Mouse (Mus musculus): Measurements from ENCODE around the gene Uqcrfs1. TPM values are rescaled to one million over a fixed set of nuclear protein-coding genes. Genes with fewer than 3 reads are reported as not detected.

The Uqcrfs1 gene
- total and polyA plus RNA-seq, 3 experiments = 154 to 292 (median 173) TPM

DNA sequence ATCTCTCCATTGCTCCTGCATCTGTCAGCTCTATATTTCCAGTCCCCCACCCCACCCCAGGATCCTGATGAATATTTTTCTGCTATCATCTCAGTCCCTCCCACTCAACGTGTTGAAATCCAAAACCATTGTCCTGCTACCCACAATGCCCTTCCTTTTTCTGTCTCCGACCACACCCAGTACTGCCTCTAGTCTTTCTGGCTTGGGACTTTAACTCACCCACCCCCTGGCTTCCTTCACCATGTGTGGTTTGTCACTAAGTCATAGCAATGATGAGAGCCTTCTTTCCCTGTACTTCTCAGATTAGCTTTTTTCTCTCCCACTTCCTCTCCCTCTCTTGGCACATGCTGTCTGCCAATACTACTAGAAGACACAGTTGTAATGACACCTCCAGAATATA lies 31.7 kb upstream of the Uqcrfs1 start:
- dilution Hi-C loops (cut with MboI; ENCODE audit: extremely low pct_ligation_motif_present, extremely low pct_unique_long_range_greater_than_20kb, low sequenced_read_pairs) (no loop called here), in situ Hi-C loops (cut with MboI; ENCODE audit: low pct_ligation_motif_present, low pct_unique_long_range_greater_than_20kb, low sequenced_read_pairs) (no loop called here)
- peaks cover 13 to 57% of the 10 kb centered on the region in 2 experiments; a peak in 3 of 4 replicates for H3K4me1 ChIP-seq (ENCODE audit: control insufficient read depth in 1 of 2, insufficient read depth in 2 of 2)

DNA sequence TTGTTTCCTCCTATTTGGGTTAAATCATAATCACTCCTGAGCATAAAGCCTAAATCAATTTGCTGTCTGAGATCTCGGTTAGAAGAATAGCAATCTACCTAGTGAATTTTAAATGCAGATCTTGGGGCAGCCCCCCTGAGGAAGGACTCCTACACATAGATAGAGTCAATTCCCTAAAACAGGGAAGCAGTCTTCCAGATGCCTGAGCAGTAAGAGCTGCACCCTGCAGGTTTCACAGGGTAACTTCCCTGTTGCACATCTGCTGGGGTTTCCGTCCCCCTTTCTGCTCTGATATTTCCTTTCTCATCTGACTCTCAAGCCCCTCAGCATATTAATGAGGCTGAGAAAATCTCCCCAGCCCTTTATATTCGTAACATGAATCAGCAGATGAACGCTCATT lies 27.8 kb upstream of the Uqcrfs1 start:
- Histone ChIP-seq H3K9ac (ENCODE audit: insufficient read depth, low read depth) (no peak overlapping the region), H3K27ac (ENCODE audit: insufficient read depth, low read depth) (no peak overlapping the region), H3K4me1 (ENCODE audit: control insufficient read depth in 1 of 2, insufficient read depth in 2 of 2) (peaks cover 20 to 56% of the 10 kb centered on the region in 2 experiments), H3K4me3 (replicated peaks in 1 of 3; ENCODE audit: low read depth in 2 of 3, low read length in 2 of 3, poor library complexity in 1 of 3) (no peak overlapping the region), H3K4me2 (ENCODE audit: insufficient read depth, low read depth, poor library complexity, severe bottlenecking) (peak overlapping the region; percentile 97), H3K9me3 (replicated peaks; ENCODE audit: low read length) (peaks cover 10% of the 10 kb centered on the region), H3K27me3 (replicated peaks) (no peaks in the 10 kb centered on the region), H3K36me3 (replicated peaks in 1 of 2; ENCODE audit: control insufficient read depth in 1 of 2, insufficient read depth in 1 of 2, low read length in 1 of 2) (no peaks in the 10 kb centered on the region), H3K79me2 (replicated peaks; ENCODE audit: control insufficient read depth, extremely low read depth, insufficient read depth, poor library complexity, severe bottlenecking) (no peaks in the 10 kb centered on the region)
- peak; percentile 75 for DNase-seq (ENCODE audit: extremely low read depth)
- in situ Hi-C loops (cut with MboI; ENCODE audit: low pct_ligation_motif_present, low pct_unique_long_range_greater_than_20kb, low sequenced_read_pairs) = loop anchor here (25.0 kb wide), 2 partner anchors 789 to 1064 kb away; partner anchors contain the start of gene Foxf2
- dilution Hi-C loops (cut with MboI; ENCODE audit: extremely low pct_ligation_motif_present, extremely low pct_unique_long_range_greater_than_20kb, low sequenced_read_pairs) = no loop called here
- peak in 1 of 2 experiments; percentile 46; a peak in 2 of 4 replicates for TF ChIP-seq CTCF (conservative IDR thresholded peaks at IDR 0.05 in 1 of 2, IDR thresholded peaks at IDR 0.05 in 1 of 2; ENCODE audit: low read depth in 2 of 2, low read length in 2 of 2)
- TF ChIP-seq MEF2A (IDR thresholded peaks at IDR 0.05; ENCODE audit: borderline replicate concordance, low read depth, low read length) = peak; percentile 76
- 0 out of 2 replicates have a peak, but pooled peaks have one; percentile 23 for TF ChIP-seq CHD2 (IDR thresholded peaks at IDR 0.05; ENCODE audit: low read length)
- TF ChIP-seq IRF4 (IDR thresholded peaks at IDR 0.05; ENCODE audit: low read depth, low read length) = peak; percentile 83
- TF ChIP-seq UBTF (IDR thresholded peaks at IDR 0.05; ENCODE audit: low read depth, low read length) = no peak
- peak; percentile 86 for TF ChIP-seq EP300 (IDR thresholded peaks at IDR 0.05; ENCODE audit: low read length)
- TF ChIP-seq POLR2AphosphoS2 (IDR thresholded peaks at IDR 0.05; ENCODE audit: low read depth, low read length) = no peak
- TF ChIP-seq RCOR1 (conservative IDR thresholded peaks at IDR 0.05; ENCODE audit: low read depth, low read length) = 0 out of 2 replicates have a peak, but pooled peaks have one; percentile 57
- peak; percentile 57; the same call in 1 of the 2 replicates for TF ChIP-seq ETS1 (conservative IDR thresholded peaks at IDR 0.05; ENCODE audit: low read depth, low read length)
- peak; percentile 35 for TF ChIP-seq BHLHE40 (IDR thresholded peaks at IDR 0.05; ENCODE audit: low read depth, low read length)
- no peak for TF ChIP-seq TBP (conservative IDR thresholded peaks at IDR 0.05; ENCODE audit: low read depth, low read length)
- no peak for TF ChIP-seq E2F4 (IDR thresholded peaks at IDR 0.05; ENCODE audit: insufficient replicate concordance, low read depth, low read length)
- no peak for TF ChIP-seq MXI1 (IDR thresholded peaks at IDR 0.05; ENCODE audit: low read depth, low read length)
- TF ChIP-seq USF1 (IDR thresholded peaks at IDR 0.05; ENCODE audit: low read depth, low read length) = no peak
- TF ChIP-seq RAD21 (IDR thresholded peaks at IDR 0.05; ENCODE audit: low read depth, low read length) = peak; percentile 15
- peak; percentile 64; the same call in 1 of the 2 replicates for TF ChIP-seq ELF1 (IDR thresholded peaks at IDR 0.05; ENCODE audit: low read depth, low read length)
- no peak for TF ChIP-seq USF2 (conservative IDR thresholded peaks at IDR 0.05; ENCODE audit: low read depth, low read length)
- TF ChIP-seq MAFK (IDR thresholded peaks at IDR 0.05; ENCODE audit: insufficient replicate concordance, low read length) = no peak
- peak; percentile 32 for TF ChIP-seq SMC3 (IDR thresholded peaks at IDR 0.05; ENCODE audit: low read depth, low read length)
- TF ChIP-seq MAZ (IDR thresholded peaks at IDR 0.05; ENCODE audit: low read depth, low read length) = no peak
- TF ChIP-seq ZKSCAN1 (IDR thresholded peaks at IDR 0.05; ENCODE audit: borderline replicate concordance, low read depth, low read length) = no peak
- TF ChIP-seq TCF12 (IDR thresholded peaks at IDR 0.05; ENCODE audit: low read depth, low read length) = peak; percentile 75

More for the DNA sequence above, 31.7 kb upstream of the Uqcrfs1 start:
- Histone ChIP-seq H3K27me3 (replicated peaks) (no peaks in the 10 kb centered on the region), H3K36me3 (replicated peaks in 1 of 2; ENCODE audit: control insufficient read depth in 1 of 2, insufficient read depth in 1 of 2, low read length in 1 of 2) (no peaks in the 10 kb centered on the region), H3K79me2 (replicated peaks; ENCODE audit: control insufficient read depth, extremely low read depth, insufficient read depth, poor library complexity, severe bottlenecking) (no peaks in the 10 kb centered on the region), H3K4me2 (ENCODE audit: insufficient read depth, low read depth, poor library complexity, severe bottlenecking) (no peak overlapping the region), H3K27ac (ENCODE audit: insufficient read depth, low read depth) (no peak overlapping the region), H3K9me3 (replicated peaks; ENCODE audit: low read length) (peaks cover 10% of the 10 kb centered on the region), H3K4me3 (replicated peaks in 1 of 3; ENCODE audit: low read depth in 2 of 3, low read length in 2 of 3, poor library complexity in 1 of 3) (no peak overlapping the region), H3K9ac (ENCODE audit: insufficient read depth, low read depth) (no peak overlapping the region)
- TF ChIP-seq UBTF (IDR thresholded peaks at IDR 0.05; ENCODE audit: low read depth, low read length) (no peak), ETS1 (conservative IDR thresholded peaks at IDR 0.05; ENCODE audit: low read depth, low read length) (no peak), EP300 (IDR thresholded peaks at IDR 0.05; ENCODE audit: low read length) (no peak), TCF12 (IDR thresholded peaks at IDR 0.05; ENCODE audit: low read depth, low read length) (no peak), CHD2 (IDR thresholded peaks at IDR 0.05; ENCODE audit: low read length) (no peak), ZKSCAN1 (IDR thresholded peaks at IDR 0.05; ENCODE audit: borderline replicate concordance, low read depth, low read length) (no peak), MXI1 (IDR thresholded peaks at IDR 0.05; ENCODE audit: low read depth, low read length) (no peak), MYC (IDR thresholded peaks at IDR 0.05; ENCODE audit: low read depth, low read length) (no peak), ZC3H11A (IDR thresholded peaks at IDR 0.05; ENCODE audit: low read depth, low read length) (no peak), MAZ (IDR thresholded peaks at IDR 0.05; ENCODE audit: low read depth, low read length) (no peak), USF1 (IDR thresholded peaks at IDR 0.05; ENCODE audit: low read depth, low read length) (no peak), NRF1 (IDR thresholded peaks at IDR 0.05; ENCODE audit: low read depth, low read length) (no peak), JUN (IDR thresholded peaks at IDR 0.05; ENCODE audit: insufficient read depth, low read depth, low read length) (no peak), ZMIZ1 (IDR thresholded peaks at IDR 0.05; ENCODE audit: low read depth, low read length) (no peak), IRF4 (IDR thresholded peaks at IDR 0.05; ENCODE audit: low read depth, low read length) (no peak)
- DNase-seq (ENCODE audit: extremely low read depth) = no peak

Data from CH12.LX (cell line).